Mouse (Mus musculus): ENCODE data around the gene Alk. TPM values are rescaled to one million over a fixed set of nuclear protein-coding genes. Genes with fewer than 3 reads are reported as not detected.

The Alk gene
- polyA plus RNA-seq, 1 experiment from 2014 or later = 2.2 TPM

GRCm38 (mm10) chr17:71935837-71936236, 668.6 kb downstream of the Alk start:
- Histone ChIP-seq H3K9me3 (no peaks in the 10 kb centered on the region), H3K36me3 (no peaks in the 10 kb centered on the region), H3K27me3 (replicated peaks) (no peaks in the 10 kb centered on the region), H3K9ac (no peak overlapping the region), H3K4me2 (replicated peaks) (no peak overlapping the region), H3K4me3 (no peak overlapping the region), H3K27ac (no peak overlapping the region), H3K4me1 (0 out of 2 replicates have a peak, but pooled peaks cover under 1% of the 10 kb centered on the region)
- no peak for ATAC-seq (ENCODE audit: low FRiP score, low read depth)
- 83% methylated on average over 10 of the region's 10 CpGs for WGBS

DNA sequence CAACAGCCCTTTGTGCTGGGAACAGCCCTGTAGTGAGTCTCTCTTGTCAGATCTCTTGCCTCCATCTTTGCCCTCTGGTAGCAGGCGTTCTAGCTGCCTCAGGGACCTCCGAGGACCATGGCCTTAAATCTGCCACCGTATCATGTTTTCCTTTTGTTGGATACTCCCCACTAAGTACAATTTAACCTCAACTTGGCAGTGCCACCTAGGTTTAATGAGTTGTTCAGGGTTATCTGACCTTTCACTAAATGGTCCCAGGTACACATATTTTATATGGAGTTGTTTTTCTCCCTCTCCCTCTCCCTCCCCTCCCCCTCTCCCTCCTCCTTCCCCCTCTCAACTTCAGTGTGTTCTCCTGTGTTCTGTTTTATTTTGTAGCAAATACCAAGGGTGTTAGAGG, 669.1 kb downstream of the Alk start:
- Histone ChIP-seq H3K4me1 (no peaks in the 10 kb centered on the region), H3K9ac (no peak overlapping the region), H3K36me3 (no peaks in the 10 kb centered on the region), H3K27me3 (replicated peaks) (no peaks in the 10 kb centered on the region), H3K9me3 (no peaks in the 10 kb centered on the region), H3K4me2 (replicated peaks) (no peak overlapping the region), H3K27ac (no peak overlapping the region), H3K4me3 (no peak overlapping the region)
- ATAC-seq (ENCODE audit: low FRiP score, low read depth) = no peak
- WGBS = 42% methylated on average over 3 of the region's 3 CpGs

DNA sequence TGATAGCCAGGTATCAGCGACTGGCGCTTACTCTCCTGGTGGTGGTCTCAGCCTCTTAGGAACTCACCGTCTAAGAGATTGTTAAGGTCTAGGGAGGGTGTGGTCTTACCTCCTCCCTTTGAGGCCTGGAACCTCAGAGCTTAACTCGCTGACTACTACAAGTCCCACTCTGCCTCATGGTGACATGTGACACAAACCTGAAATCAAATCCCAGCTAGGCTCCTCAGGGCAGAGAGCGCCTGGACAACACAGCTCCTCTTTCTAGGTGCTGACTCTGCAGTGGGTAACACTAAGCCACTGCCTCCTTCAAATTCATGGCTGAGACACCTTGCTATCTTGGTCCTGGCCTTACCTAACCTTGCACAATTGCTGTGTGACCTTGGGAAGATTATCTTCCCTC, 689.5 kb downstream of the Alk start:
- H3K27me3 ChIP-seq (replicated peaks) = no peaks in the 10 kb centered on the region
- H3K9ac ChIP-seq = no peak overlapping the region
- no peaks in the 10 kb centered on the region for H3K9me3 ChIP-seq
- no peaks in the 10 kb centered on the region for H3K36me3 ChIP-seq
- ATAC-seq (ENCODE audit: low FRiP score, low read depth) = no peak
- no peak overlapping the region for H3K27ac ChIP-seq
- 86% methylated on average over 5 of the region's 5 CpGs for WGBS
- no peaks in the 10 kb centered on the region for H3K4me1 ChIP-seq
- H3K4me2 ChIP-seq (replicated peaks) = no peak overlapping the region
- no peak overlapping the region for H3K4me3 ChIP-seq

- Histone ChIP-seq H3K36me3 (no peaks in the 10 kb centered on the region), H3K9ac (no peak overlapping the region), H3K4me2 (replicated peaks) (no peak overlapping the region), H3K27ac (no peak overlapping the region), H3K4me1 (no peaks in the 10 kb centered on the region), H3K4me3 (no peak overlapping the region), H3K9me3 (no peaks in the 10 kb centered on the region), H3K27me3 (replicated peaks) (no peaks in the 10 kb centered on the region)
- no peak for ATAC-seq (ENCODE audit: low FRiP score, low read depth)
- 83% methylated on average over 3 of the region's 3 CpGs for WGBS
Observed at GRCm38 (mm10) chr17:71914541-71914940, 689.9 kb downstream of the Alk start.

DNA sequence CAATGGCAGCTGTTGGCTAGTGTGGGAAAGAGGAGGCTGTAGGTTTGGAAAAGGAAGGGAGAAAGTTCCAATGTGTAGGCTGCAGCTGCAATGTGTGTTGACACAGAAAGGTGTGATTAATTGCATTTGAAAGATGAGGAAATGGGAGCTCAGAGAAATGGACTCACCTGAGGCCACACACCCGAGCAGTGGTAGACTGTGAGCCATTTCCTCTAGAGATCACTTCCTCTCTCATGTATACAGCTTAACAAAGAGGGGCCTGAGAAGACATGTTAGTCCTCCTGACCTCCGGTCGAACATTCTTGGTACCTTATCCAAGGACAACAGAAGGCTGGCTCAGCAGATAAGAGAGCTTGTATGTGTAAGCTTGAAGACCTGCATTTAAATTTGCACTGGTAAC, 691.2 kb downstream of the Alk start:
- Histone ChIP-seq H3K9me3 (no peaks in the 10 kb centered on the region), H3K9ac (no peak overlapping the region), H3K36me3 (no peaks in the 10 kb centered on the region), H3K4me1 (no peaks in the 10 kb centered on the region), H3K27ac (no peak overlapping the region), H3K4me2 (replicated peaks) (no peak overlapping the region), H3K27me3 (replicated peaks) (no peaks in the 10 kb centered on the region), H3K4me3 (no peak overlapping the region)
- WGBS = 79% methylated on average over 3 of the region's 3 CpGs
- ATAC-seq (ENCODE audit: low FRiP score, low read depth) = no peak

GRCm38 (mm10) chr17:71909107-71909506, 695.3 kb downstream of the Alk start:
- no peaks in the 10 kb centered on the region for H3K9me3 ChIP-seq
- no peak overlapping the region for H3K4me2 ChIP-seq (replicated peaks)
- no peaks in the 10 kb centered on the region for H3K36me3 ChIP-seq
- H3K9ac ChIP-seq = no peak overlapping the region
- H3K4me1 ChIP-seq = no peaks in the 10 kb centered on the region
- H3K27ac ChIP-seq = no peak overlapping the region
- ATAC-seq (ENCODE audit: low FRiP score, low read depth) = no peak
- H3K27me3 ChIP-seq (replicated peaks) = no peaks in the 10 kb centered on the region
- H3K4me3 ChIP-seq = no peak overlapping the region
- WGBS = 43% methylated on average over 3 of the region's 3 CpGs

GRCm38 (mm10) chr17:71881369-71881768, 723.1 kb downstream of the Alk start:
- no peak overlapping the region for H3K4me3 ChIP-seq
- H3K9me3 ChIP-seq = peaks cover 5% of the 10 kb centered on the region; the same call in 1 of the 2 replicates
- no peak for ATAC-seq (ENCODE audit: low FRiP score, low read depth)
- H3K36me3 ChIP-seq = no peaks in the 10 kb centered on the region
- H3K27me3 ChIP-seq (replicated peaks) = no peaks in the 10 kb centered on the region
- H3K4me1 ChIP-seq = no peaks in the 10 kb centered on the region
- H3K4me2 ChIP-seq (replicated peaks) = no peak overlapping the region
- WGBS = 78% methylated on average over 6 of the region's 6 CpGs
- no peak overlapping the region for H3K27ac ChIP-seq
- H3K9ac ChIP-seq = no peak overlapping the region

DNA sequence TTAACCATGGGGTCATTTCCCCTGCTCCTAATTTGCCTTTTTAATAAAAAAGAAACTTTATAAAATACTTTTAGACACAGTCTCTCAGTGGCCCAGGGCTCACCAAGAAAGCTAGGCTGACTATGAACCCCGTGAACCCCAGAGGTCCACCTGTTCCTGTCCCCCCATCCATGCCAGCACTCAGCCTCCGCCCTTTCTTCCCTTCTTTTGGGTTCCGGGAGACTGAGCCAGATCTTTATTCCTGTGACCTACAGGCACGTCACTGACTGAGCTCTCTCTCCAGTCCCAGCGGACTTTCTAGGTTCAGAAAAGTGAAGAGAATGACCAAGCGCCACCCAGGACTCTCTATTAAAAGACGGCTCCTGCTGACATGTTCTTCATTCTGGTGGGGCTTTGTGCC, 728.9 kb downstream of the Alk start:
- WGBS = 84% methylated on average over 7 of the region's 7 CpGs
- Histone ChIP-seq H3K4me1 (no peaks in the 10 kb centered on the region), H3K4me3 (no peak overlapping the region), H3K4me2 (replicated peaks) (no peak overlapping the region), H3K9me3 (no peaks in the 10 kb centered on the region), H3K27me3 (replicated peaks) (no peaks in the 10 kb centered on the region; the same call in 1 of the 2 replicates), H3K27ac (no peak overlapping the region), H3K9ac (no peak overlapping the region), H3K36me3 (no peaks in the 10 kb centered on the region)
- ATAC-seq (ENCODE audit: low FRiP score, low read depth) = no peak

- 97% methylated on average over 9 of the region's 9 CpGs for WGBS
- Histone ChIP-seq H3K27me3 (replicated peaks) (no peaks in the 10 kb centered on the region; the same call in 1 of the 2 replicates), H3K4me1 (peaks cover 1% of the 10 kb centered on the region; the same call in 1 of the 2 replicates), H3K4me2 (replicated peaks) (no peak overlapping the region), H3K27ac (no peak overlapping the region), H3K36me3 (no peaks in the 10 kb centered on the region), H3K9ac (no peak overlapping the region), H3K9me3 (no peaks in the 10 kb centered on the region), H3K4me3 (no peak overlapping the region)
- no peak for ATAC-seq (ENCODE audit: low FRiP score, low read depth)
Observed at GRCm38 (mm10) chr17:71874795-71875194, 729.6 kb downstream of the Alk start.

GRCm38 (mm10) chr17:71874077-71874476, 730.4 kb downstream of the Alk start:
- no peak for ATAC-seq (ENCODE audit: low FRiP score, low read depth)
- Histone ChIP-seq H3K27ac (no peak overlapping the region), H3K4me2 (replicated peaks) (no peak overlapping the region), H3K27me3 (replicated peaks) (no peaks in the 10 kb centered on the region; the same call in 1 of the 2 replicates), H3K9me3 (no peaks in the 10 kb centered on the region), H3K4me3 (no peak overlapping the region), H3K9ac (no peak overlapping the region), H3K4me1 (peaks cover 7% of the 10 kb centered on the region), H3K36me3 (no peaks in the 10 kb centered on the region)
- 45% methylated on average over 6 of the region's 6 CpGs for WGBS

GRCm38 (mm10) chr17:71872976-71873375, 731.5 kb downstream of the Alk start:
- no peak overlapping the region for H3K4me2 ChIP-seq (replicated peaks)
- no peak for ATAC-seq (ENCODE audit: low FRiP score, low read depth)
- H3K4me3 ChIP-seq = no peak overlapping the region
- H3K4me1 ChIP-seq = peaks cover 7% of the 10 kb centered on the region
- 66% methylated on average over 5 of the region's 5 CpGs for WGBS
- H3K27me3 ChIP-seq (replicated peaks) = no peaks in the 10 kb centered on the region; the same call in 1 of the 2 replicates
- no peak overlapping the region for H3K27ac ChIP-seq
- no peaks in the 10 kb centered on the region for H3K36me3 ChIP-seq
- H3K9me3 ChIP-seq = no peaks in the 10 kb centered on the region
- H3K9ac ChIP-seq = no peak overlapping the region

- no peaks in the 10 kb centered on the region for H3K36me3 ChIP-seq
- H3K27ac ChIP-seq = no peak overlapping the region
- H3K9me3 ChIP-seq = no peaks in the 10 kb centered on the region
- no peak for ATAC-seq (ENCODE audit: low FRiP score, low read depth)
- no peak overlapping the region for H3K4me3 ChIP-seq
- 87% methylated on average over 7 of the region's 7 CpGs for WGBS
- H3K9ac ChIP-seq = no peak overlapping the region
- H3K4me1 ChIP-seq = peaks cover 7% of the 10 kb centered on the region
- no peak overlapping the region for H3K4me2 ChIP-seq (replicated peaks)
- no peaks in the 10 kb centered on the region; the same call in 1 of the 2 replicates for H3K27me3 ChIP-seq (replicated peaks)
Observed at GRCm38 (mm10) chr17:71871981-71872380, 732.4 kb downstream of the Alk start.

- no peak for ATAC-seq (ENCODE audit: low FRiP score, low read depth)
- H3K27ac ChIP-seq = no peak overlapping the region
- no peak overlapping the region for H3K9ac ChIP-seq
- no peak overlapping the region for H3K4me2 ChIP-seq (replicated peaks)
- peaks cover 7% of the 10 kb centered on the region for H3K4me1 ChIP-seq
- no peaks in the 10 kb centered on the region for H3K9me3 ChIP-seq
- H3K36me3 ChIP-seq = no peaks in the 10 kb centered on the region
- H3K4me3 ChIP-seq = no peak overlapping the region
- no peaks in the 10 kb centered on the region; the same call in 1 of the 2 replicates for H3K27me3 ChIP-seq (replicated peaks)
- WGBS = 96% methylated on average over 1 of the region's 1 CpGs
Observed at GRCm38 (mm10) chr17:71870641-71871040, 733.8 kb downstream of the Alk start.
